Mouse (Mus musculus) layer of hippocampus, adult 9-10 months (tissue): ENCODE measurements around the gene Kcnq5.
A peak's percentile ranks its signal among the peaks of the same experiment; 100 is the strongest.
"Not testable (repeated sequence)": the region's sequence is repeated elsewhere in the genome, so short reads cannot be mapped to it uniquely, and the experiment has no call there.

Experiments used
- DNase-seq: peaks from one replicate; pipeline ENCODE4 v3.0.0; 2022; ENCODE audit warnings: low spot score

The Kcnq5 gene

DNA sequence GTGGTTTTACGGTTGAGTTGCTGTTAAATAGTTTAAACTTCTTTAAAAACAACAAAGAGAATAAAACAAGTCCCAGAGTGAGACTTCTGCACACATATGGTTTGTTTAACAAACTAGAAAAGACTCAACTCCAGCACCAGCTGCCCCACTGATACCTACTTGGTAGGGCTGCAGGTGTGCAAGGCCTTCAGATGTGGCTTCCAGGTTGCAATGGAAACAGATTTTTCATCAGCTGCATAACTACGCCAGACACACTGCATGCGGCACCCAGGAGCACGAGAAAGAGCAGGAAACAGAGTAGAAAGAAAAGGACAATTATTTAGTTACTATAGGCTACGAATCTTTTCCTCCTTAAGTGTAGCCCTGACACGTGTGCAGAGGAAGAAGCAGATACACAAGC, 492.4 kb downstream of the Kcnq5 start:
- DNase-seq = no peak

DNA sequence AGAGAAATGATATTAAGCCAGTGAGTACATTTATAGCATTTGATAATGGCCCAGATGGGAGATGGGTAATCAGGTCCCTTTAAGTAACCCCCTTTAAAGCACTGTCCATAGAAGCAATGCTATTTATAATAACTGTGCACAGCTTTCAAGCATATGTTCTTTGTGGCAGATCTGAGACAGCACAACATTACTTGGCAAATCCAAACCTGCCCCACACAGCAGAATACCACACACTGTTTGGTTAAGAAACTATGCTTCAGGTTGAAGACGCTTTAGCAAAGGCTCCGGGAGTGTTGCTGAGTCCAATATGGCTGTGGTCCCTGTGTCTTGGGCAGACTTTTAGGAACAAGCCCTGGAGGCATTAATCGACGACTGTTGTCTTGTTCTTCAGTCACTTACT, 495.3 kb downstream of the Kcnq5 start:
- no peak for DNase-seq

DNA sequence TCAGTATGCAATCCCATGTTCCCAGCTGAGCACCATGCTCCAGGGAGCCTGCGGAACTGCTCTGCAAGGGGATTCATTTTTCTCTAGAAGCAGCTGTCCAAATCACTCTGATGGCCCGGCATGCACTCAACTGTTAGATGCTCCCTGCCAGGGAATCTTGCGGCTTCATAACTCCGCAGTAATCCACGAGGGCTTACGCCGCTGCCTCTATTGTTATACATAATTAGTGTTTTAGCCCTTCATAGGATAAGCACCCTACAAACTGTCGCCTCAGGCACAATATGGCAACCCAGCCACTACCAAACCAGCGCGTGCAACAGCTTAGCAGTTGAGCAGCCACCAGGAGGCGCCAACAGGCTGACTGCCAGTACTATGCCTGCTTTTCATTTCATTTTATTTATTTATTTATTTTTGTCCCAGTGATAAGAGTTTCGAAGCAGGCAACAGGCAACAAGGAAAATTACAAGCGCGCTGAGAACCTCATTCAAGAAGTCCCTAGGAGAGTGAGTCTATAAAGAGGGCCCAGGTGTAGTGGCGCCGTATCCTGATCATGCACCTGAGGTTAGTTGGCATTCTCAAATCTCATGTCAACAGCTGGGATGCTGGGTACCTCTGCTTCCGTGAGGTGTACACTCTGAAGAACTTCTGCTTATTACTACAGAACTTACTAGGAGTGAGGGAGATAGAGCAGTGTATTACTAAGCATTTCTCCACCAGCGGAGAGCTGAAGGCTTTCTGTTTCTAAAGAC, 500.6 kb downstream of the Kcnq5 start:
- DNase-seq = peak; percentile 61

DNA sequence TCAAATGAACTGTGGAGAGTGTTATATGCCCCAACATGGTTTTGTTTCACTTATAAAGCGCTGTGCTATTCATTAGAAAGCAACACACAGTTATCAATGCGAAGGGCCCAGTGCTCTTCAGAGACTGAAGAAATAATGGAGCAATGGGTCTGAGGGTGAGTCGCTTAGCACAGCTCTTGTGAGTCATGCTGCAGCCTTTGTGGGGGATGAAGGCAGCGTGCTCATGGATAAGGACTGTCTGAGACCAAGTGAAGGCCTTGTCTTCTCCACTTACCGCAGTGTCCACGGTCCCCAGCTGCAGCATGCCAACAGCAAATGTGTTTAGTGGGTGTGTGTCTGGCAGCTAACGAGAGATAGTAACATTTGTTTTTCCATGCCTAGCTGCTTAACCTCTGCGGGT, 503.2 kb downstream of the Kcnq5 start:
- DNase-seq = no peak

DNA sequence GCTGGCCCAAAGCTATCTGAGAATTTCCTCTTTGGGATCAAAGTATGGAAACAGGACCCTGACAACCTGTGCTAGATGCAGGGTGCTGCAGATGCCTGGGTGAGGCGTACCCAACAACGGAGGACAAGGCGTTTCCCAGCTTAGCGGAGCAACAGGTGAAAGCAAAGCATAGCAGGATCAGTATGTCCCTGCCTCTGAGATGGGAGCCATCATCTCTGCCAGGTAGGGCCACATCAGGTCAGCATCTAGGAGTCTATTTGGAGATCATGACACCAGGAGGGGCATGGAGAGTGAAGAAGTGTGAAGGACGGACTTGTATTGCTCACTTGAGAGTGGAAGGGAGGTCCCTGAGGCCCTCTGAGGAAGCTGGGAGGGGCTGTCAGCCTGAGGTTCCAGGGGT, 505.8 kb downstream of the Kcnq5 start:
- no peak for DNase-seq

DNA sequence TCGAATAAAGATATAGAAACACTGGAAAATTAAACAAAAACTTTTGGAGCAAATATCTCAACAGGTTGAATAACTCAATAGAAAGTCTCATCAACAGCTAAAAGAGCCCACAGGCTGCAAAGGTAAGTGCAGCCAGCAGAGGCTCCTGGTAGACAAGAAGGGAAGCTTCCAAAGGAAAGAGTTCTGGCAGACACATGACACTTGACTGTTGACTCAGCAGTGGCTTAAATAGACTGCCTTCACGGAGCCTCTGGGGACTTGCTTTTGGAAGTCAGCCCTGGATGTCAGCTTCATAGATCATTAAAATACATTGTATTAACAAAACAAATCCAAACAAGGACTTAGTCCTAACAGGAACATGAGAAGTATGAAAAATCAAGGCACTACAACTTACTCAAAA, 513.5 kb downstream of the Kcnq5 start:
- DNase-seq = no peak

DNA sequence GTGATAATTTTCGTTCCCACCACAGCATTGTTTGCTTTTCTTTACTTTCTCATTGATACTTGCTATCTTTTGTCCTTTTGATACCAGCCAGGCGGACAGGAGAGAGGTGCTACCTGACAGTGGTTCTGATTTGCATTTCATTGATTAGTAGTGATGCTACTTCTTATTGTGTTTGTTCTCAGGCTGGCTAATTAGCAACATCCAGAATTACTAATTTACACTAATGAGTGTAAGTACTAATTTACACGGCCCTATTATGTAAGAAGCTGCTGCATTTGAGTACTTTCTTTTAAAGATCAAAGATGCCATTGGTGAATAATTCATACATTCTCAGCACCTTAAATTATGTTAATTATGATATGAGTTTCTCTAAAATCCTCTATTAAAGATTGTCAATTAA, 525.0 kb downstream of the Kcnq5 start:
- DNase-seq = no peak

DNA sequence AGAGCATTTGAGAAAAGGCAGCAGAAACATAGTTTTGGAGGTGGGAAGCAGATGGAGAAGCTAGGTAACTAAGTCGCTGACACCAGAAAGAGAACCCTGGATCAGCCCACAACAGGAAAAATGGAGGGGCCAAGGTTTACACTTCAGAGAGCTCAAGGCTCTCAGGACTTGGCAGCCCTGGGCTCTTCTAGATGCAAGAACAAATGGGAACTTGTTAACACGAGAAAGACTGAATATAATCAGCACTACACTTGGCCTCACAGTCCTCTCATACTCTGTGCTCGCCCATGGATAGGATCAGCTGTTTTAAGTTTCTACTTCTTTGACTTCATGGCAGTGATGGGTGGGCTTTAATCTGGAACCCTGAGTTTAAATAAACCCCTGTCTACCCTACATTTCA, 526.9 kb downstream of the Kcnq5 start:
- DNase-seq = no peak

DNA sequence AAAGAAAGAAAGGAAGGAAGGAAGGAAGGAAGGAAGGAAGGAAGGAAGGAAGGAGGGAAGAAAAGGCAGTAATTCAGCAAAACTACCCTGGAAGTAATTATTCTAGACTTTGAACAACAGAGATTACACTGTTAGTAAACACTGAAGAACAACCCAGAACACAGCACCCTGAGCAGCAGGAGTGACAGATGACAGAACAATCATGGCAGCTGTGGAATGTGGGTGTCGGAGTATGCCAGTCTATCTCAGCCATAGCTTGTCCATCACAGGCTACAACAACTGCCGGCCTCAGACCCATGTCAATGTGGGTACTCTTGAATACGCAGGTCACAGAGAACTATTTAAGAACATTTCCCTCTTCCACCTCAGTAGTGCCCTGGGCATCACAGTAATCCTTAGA, 530.1 kb downstream of the Kcnq5 start:
- peak; percentile 29 for DNase-seq

DNA sequence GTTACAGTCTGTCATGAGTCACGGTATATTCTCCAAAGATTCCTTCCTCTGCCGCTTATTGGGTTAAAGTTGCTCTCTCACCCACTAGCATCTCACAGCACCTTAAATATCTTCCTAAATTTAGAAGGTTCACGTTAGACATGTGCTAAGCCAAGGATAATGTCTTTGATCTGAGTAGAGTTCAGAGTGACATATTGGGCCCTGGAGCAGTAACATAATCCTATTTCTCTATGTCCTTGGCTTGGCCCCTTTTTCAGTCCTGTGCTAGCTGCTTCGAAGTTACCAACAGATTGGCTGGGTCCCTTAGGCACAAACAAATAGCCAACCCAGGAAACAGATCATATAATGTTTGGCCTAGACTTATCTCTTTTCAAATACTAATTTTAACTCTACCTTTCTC, 533.7 kb downstream of the Kcnq5 start:
- no peak for DNase-seq

DNA sequence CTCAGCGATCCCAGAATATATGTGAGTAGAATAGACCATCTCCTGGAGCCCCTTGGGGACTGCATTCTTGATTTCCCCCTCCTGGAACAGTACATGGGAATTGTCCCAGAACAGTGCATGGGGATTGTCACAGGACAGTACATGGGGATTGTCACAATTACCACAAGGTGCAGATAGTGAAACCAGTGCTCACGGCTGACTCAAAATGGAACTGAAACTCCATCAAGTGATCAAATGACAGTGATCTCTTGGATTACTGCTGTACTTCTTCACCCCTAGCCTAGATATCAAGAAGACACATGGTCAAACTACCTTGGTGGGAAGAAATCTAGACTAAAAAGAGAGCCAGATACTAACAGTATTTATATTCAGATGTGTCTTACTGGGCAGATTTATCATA, 536.1 kb downstream of the Kcnq5 start:
- DNase-seq = no peak

DNA sequence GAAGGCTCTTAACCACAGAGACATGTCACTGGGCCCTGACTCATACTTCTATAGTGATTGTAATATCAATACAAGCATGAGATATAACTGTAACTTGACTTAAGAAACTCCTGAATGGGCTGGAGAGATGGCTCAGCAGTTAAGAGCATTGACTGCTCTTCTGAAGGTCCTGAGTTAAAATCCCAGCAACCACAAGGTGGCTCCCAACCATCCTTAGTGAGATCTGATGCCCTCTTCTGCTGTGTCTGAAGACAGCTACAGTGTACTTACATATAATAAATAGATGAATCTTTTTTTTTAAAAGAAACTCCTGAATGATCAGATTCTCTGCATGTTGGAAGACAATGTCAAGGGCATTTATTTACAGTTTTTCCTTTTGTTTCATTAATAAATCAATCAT, 542.4 kb downstream of the Kcnq5 start:
- DNase-seq = no peak

DNA sequence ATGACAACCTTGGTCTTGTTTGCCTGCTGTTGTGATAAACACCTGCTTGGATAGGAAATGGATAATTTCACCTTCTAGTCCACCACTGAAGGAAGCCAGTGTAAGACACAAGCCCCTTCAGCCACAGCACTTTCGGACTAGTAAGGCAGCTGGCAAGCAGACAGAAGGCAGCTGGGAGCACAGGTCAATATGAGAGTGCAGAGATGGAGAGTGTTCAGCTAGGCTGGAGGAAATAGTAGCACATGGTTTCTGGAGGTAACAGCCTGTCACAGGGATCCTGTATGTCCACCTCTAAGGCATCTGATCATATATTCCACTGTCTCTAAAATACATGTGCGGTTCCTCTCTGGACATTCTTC, 549.6 kb downstream of the Kcnq5 start:
- DNase-seq = no peak

DNA sequence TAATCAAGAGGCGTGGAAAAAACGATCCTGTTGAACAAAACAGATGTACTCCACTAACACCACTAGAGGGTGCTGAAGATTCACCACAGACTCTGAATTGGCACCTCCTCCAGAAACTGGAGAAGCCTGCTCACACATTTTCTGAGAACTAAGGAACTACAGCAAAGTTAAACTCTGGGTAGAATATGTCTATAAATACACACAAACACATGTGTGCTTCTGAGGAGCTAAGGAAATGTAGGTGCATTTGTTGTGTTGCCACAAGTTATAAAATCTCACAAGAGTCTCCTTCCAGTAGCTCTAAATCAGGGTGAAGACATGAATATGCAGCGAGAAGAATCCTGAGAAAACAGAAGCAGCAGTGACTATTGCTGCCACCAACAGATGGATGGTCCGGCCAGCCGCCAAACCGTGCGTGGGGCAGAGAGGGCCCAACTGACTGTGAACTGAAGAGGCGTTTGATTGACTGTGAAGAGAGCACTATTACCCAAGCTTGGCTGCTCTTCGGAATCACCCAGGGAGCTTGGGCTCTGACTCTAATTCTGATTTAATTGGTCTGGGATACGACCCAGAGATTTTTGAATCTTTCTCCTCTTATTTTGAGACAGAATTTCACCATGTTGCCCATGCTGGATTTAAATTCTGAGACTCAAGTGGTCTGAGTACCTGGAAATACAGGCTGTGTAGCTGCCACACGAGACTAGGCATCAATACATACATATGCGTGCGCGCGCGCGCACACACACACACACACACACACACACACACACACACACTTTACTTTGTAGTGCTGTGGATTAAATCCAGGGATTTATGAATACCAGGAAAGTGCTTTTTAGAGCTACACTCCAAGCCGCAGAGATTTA, 550.2 kb downstream of the Kcnq5 start:
- DNase-seq = peak; percentile 59

DNA sequence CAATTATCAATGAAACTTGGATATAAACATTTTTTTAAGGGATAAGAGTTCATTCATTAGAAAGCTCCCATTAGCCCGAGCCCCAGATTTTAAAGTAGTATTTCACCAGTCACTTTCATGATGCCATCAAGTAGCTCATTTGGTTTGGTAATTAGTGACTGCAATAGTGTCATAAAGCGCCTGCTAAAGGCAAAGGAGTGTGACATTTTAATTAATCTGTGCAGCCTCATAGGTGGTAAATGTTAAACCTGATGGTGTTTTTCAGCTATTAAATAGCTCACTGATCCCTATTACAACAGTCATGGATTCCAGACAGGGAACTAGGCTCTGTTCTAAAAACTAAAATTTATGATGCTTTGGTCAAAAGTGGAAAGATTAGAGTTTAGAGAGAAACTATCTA, 554.5 kb downstream of the Kcnq5 start:
- no peak for DNase-seq

DNA sequence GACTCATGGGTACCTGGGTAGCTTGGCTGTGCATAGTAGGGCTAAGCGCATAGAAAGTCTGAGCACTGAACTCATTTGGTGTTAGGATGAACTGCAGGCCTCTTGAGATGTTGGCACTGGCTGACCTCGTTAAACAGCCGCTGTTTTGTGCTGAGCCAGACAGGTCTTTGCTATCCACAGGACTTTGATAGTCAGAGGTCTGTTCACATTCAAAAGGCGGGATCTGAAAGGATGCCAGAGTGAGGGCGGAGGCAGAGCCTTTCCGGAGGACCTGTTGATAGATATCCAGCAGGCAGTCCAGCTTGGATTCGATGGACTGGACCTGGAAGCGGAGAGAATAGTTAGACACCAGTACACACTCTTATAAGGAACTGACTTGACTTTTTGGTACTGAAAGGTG, 558.9 kb downstream of the Kcnq5 start:
- DNase-seq = no peak

DNA sequence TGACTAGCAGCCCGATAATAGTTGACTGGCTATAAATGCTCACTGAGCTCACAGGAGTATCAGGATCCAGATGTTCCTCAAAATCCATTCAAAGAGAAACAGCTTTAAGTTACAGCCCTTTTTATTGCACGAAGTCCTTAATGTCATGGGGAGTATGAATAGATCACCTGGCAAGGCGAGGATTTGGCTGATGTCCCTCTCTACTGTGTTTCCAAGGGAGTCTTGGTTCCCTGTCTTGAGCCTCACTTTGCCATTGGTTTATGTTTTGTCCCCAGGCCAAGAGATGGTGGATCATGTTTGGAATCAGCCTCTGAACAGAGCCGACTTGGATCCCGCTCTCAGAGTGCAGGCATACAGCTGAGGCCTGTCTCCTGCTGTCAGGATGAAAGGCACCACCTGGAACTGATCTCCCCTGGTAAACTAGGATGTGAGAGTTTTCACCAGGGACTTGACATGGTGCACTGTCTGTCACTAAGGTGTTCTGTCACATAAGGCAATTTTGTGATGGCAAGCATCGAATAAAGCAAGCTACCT, 570.5 kb downstream of the Kcnq5 start:
- no peak for DNase-seq

DNA sequence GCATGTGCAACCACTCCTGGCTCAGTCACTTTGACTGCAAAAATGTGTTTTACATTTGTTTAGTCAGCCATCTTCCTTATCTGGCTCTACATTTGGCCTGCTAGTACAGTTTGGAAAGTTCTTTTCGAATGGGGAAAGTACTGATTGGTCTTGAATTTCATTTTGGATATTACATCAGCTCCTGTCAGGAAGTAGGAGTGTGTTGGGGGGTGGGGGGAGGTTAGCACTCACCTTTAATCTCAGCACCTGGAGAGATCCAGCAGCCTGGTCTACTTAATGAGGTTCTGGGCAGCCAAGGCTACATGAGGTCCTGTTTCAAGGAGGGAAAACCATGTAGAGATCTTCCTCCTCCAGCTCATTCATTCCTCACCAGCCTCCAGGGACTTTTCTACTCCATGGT, 578.5 kb downstream of the Kcnq5 start, which contains the start of gene Khdc1b:
Khdc1b (plus strand) TSS at position 301 of the 400 bp plus-strand sequence.
- DNase-seq = no peak

DNA sequence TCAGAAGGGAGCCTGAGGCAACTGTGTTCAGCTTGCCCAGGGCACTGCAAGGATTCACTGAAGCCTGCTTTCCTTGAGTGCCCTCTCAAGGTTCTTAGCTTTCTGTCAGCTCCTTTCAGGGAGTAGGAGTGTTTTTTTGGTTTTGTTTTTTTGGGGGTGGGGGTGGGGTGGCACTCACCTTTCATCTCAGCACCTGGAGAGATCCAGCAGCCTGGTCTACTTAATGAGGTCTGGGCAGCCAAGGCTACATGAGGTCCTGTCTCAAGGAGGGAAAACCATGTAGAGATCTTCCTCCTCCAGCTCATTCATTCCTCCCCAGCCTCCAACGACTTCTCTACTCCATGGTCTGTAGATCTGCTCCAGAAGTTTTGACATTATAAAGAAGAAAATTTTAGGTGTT, 593.7 kb downstream of the Kcnq5 start, which contains the start of gene Khdc1c:
Khdc1c (plus strand) TSS at position 301 of the 400 bp plus-strand sequence.
- DNase-seq = not testable (repeated sequence)

DNA sequence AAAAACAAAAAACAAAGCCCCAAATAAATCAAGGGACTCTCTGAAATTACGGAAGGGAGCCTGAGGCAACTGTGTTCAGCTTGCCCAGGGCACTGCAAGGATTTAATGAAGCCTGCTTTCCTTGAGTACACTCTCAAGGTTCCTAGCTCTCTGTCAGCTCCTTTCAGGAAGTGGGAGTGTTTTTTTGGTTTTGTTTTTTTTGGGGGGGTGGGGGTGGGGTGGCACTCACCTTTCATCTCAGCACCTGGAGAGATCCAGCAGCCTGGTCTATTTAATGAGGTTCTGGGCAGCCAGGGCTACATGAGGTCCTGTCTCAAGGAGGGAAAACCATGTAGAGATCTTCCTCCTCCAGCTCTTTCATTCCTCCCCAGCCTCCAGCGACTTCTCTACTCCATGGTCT, 612.4 kb downstream of the Kcnq5 start, which contains the start of gene Khdc1a:
Khdc1a (plus strand) TSS at position 301 of the 400 bp plus-strand sequence.
- no peak for DNase-seq
